Mouse (Mus musculus) left cerebral cortex, adult 2 months (tissue): ENCODE results near the gene Evpl. TPM values are rescaled to one million over a fixed set of nuclear protein-coding genes. Genes with fewer than 3 reads are reported as not detected.

ENCODE experiments used
- DNase-seq, 2 experiments: peaks; one replicate each; pipeline ENCODE4 v3.0.0; 2021 to 2022; ENCODE audit warnings: low spot score in 2 of 2, mixed read lengths in 1 of 2; ENCODE audit errors: extremely low spot score in 1 of 2
- H3K27ac ChIP-seq: fragments of 200-600 bp; 2 replicates; pipeline ENCODE4 v1.8.1; 2022
- H3K4me3 ChIP-seq: fragments of 200-600 bp; 2 replicates; pipeline ENCODE4 v1.8.1; 2022
- CTCF ChIP-seq: fragments of 200-600 bp; IDR thresholded peaks from 2 replicates; pipeline ENCODE4 v1.8.1; 2022; ENCODE audit warnings: antibody characterized with exemption, mild to moderate bottlenecking, moderate library complexity
- intact Hi-C: fragments of 180-260 bp; cut with DNase I; formaldehyde crosslinking; loops from one replicate; pipeline ENCODE4 v1.15.1; 2025
- total RNA-seq, 2 experiments: library from RNA; stranded (reverse); gene quantifications; 2 replicates each; pipeline ENCODE4 v1.2.3; 2021

The Evpl gene
- total RNA-seq, 2 experiments from 2014 or later: 1.4 to 1.5 TPM

- Histone ChIP-seq H3K4me3 (no peak overlapping the region), H3K27ac (no peak overlapping the region)
- intact Hi-C loops: no loop called here
- DNase-seq: no peak
- TF ChIP-seq CTCF: no peak
These were observed 31.2 kb downstream of the Evpl start for GRCm38 (mm10) chr11:116206678-116207077.

DNA sequence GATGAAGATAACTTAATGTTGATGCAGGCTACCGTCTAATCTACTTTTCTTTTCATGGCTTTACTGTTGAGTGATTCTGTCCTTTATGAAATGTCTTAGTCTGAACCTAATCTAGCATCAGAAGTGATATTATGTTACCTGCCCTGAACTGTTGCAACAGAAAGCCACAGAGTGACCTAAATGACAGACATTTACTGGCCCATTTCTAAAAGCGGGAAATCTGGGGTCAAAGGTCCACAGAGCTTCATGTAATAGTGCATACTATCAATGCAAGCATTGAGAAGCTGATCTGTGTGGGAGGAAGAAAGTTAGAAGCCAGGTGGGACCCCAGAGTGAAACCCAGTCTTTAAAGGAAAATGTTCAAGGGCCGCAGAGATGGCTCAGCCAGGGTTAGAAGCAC, 34.7 kb downstream of the Evpl start:
- DNase-seq: no peak
- TF ChIP-seq CTCF: no peak
- intact Hi-C loops: no loop called here
- no peak overlapping the region for H3K4me3 ChIP-seq
- H3K27ac ChIP-seq: no peak overlapping the region

GRCm38 (mm10) chr11:116201151-116201550, 36.7 kb downstream of the Evpl start:
- no peak overlapping the region for H3K27ac ChIP-seq
- intact Hi-C loops: no loop called here
- TF ChIP-seq CTCF: no peak
- no peak overlapping the region for H3K4me3 ChIP-seq
- no peak for DNase-seq

DNA sequence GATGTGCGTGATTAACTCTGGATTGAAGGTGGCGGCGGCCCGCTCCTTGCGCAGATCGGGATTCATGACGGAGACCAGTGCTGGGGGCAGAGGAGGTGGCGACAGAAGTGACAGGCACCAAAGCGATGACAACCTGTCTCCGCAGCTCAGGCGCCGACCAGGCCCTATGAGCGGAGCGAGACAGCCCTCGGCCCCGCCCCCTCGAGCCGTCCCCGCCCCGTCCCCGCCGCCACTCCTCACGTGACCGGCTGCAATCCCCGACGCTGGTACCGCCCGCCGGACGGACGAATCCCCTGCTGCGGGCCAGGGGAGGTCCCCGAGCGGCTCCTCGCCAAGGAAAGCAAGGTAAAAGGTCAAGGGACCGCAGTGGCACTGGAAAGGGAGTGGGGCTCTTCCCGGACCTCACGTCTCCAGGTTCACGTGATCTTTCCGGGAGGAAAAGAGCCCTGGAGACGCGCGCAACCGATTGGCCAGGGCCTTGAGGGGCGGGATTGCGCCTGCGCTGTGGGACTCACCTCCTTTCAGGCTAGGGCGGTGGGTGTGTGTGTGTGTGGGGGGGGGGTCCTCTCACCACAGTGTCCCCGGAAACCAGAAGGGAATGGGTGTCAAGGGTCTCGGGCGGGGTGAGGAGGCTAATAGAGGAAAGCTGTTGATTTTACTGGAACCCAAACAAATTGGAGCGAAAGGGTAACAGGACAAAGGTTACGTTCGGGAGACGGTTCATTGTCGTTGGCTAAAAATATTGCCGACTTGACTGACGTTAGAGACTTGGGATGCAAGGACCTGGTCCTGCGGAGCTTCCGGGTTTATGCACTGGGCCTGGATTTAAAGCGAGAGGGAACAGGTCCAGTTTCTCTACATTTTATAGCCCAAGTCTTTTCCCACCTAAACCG, 39.0 kb downstream of the Evpl start, which contains the start of the genes Ten1 and Acox1:
TSS of gene Ten1 (plus strand) at position 217 of the 893 bp plus-strand sequence.
TSS of gene Acox1 (minus strand) at position 407 of the 893 bp plus-strand sequence.
- Histone ChIP-seq H3K27ac (peak within 1 kb of the TSS; percentile 100), H3K4me3 (peak within 1 kb of the TSS; percentile 83)
- peak; percentile 96 for DNase-seq
- TF ChIP-seq CTCF: no peak; the same call in 1 of the 2 replicates
- intact Hi-C loops: loop anchor here (1.0 to 2.0 kb wide), 2 partner anchors 31 to 60 kb away; partner anchors contain the start of genes Fbf1 and Mrpl38

- H3K4me3 ChIP-seq: peak overlapping the region; percentile 83
- intact Hi-C loops: loop anchor here (1.0 to 2.0 kb wide), 2 partner anchors 30 to 59 kb away; partner anchors contain the start of genes Fbf1 and Mrpl38
- H3K27ac ChIP-seq: peak overlapping the region; percentile 100
- no peak for DNase-seq
- TF ChIP-seq CTCF: no peak
These were observed 39.7 kb downstream of the Evpl start for GRCm38 (mm10) chr11:116198132-116198531.

GRCm38 (mm10) chr11:116197584-116197906, 40.3 kb downstream of the Evpl start:
- H3K4me3 ChIP-seq: peak overlapping the region; percentile 83
- no peak for TF ChIP-seq CTCF
- no peak overlapping the region for H3K27ac ChIP-seq
- intact Hi-C loops: no loop called here
- DNase-seq: no peak

GRCm38 (mm10) chr11:116196866-116197583, 40.9 kb downstream of the Evpl start:
- intact Hi-C loops: no loop called here
- Histone ChIP-seq H3K27ac (no peak overlapping the region), H3K4me3 (no peak overlapping the region)
- no peak for DNase-seq
- TF ChIP-seq CTCF: no peak

DNA sequence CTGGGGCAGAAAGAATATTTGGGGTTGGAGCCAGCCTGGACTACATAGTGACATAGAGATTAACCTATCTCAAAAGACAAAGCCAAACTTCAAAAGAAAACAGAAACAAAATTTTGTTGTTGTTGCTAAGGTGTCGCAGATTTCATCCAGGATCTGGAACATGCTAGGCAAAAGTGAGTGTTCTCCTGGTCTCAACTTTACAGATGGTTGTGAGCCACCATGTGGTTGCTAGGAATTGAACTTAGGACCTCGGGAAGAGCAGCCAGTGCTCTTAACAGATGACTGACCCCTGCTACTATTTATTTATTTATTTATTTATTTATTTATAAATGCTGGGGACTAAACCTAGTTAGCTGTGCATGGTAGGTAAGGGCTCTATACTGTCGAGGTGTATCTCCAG, 41.5 kb downstream of the Evpl start:
- H3K27ac ChIP-seq: no peak overlapping the region
- DNase-seq: no peak
- H3K4me3 ChIP-seq: no peak overlapping the region
- intact Hi-C loops: no loop called here
- no peak for TF ChIP-seq CTCF

GRCm38 (mm10) chr11:116195252-116195651, 42.6 kb downstream of the Evpl start:
- no peak for DNase-seq
- no peak overlapping the region for H3K4me3 ChIP-seq
- H3K27ac ChIP-seq: no peak overlapping the region
- intact Hi-C loops: no loop called here
- peak; percentile 5 for TF ChIP-seq CTCF

DNA sequence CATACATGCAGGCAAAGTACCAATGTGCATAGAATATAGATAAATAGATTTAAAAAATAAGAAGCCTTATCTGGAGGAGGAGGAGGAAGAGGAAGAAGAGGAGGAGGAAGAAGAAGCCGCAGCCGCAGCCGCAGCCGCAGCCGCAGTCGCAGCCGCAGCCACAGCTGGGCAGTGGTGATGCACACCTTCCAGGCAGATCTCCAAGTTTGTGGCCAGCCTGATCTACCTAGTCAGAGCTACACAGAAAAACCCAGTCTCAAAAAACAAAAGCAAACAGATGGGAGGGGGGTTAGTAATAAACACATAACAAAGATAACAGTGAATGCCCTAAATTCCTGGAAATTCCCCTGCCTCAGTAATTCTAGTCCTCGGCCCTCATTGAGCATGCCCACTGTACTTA, 43.3 kb downstream of the Evpl start:
- H3K27ac ChIP-seq: no peak overlapping the region
- intact Hi-C loops: no loop called here
- no peak for DNase-seq
- H3K4me3 ChIP-seq: no peak overlapping the region
- no peak for TF ChIP-seq CTCF

- Histone ChIP-seq H3K27ac (peak overlapping the region; percentile 12; the same call in 1 of the 2 replicates), H3K4me3 (no peak overlapping the region)
- intact Hi-C loops: no loop called here
- no peak for DNase-seq
- no peak for TF ChIP-seq CTCF
These were observed 50.5 kb downstream of the Evpl start for GRCm38 (mm10) chr11:116187226-116187930.
